8 mouse cellular contexts compared by ENCODE assay signal in the genomic region with DNA sequence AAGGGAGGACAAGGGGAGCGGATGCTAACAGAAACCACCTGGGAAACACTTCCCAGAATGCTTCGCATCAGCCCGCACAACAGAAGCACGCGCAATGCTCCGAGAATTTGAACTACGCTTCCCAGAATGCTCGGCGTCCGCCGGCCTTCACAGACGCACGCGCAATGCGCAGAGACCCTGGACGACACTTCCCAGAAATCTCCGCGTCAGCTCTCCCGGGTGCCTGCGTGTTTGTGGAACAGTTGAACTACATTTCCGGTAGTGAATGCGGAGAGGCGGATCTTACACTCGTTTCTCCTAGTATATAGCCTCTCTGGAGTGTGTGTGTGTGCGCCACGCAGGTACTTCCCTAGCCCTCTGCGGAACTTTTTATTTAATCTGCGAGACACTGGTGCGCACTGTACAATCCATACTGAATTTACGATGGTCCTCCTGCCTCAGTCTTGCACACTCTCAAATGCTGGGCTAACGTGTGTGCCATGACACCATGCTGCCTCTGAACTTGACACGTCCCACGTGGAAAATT. TPM values are rescaled to one million over a fixed set of nuclear protein-coding genes. Genes with fewer than 3 reads are reported as not detected.
A peak's percentile ranks its signal among the peaks of the same experiment; 100 is the strongest.
DNase-seq lines count a peak whose midpoint lies in the region; ATAC-seq and TF ChIP-seq lines count a peak whose summit lies in the region.

A gene (minus strand): TSS at position 100 of the 526 bp plus-strand sequence.

- no peak for TF ChIP-seq CTCF in Patski (IDR thresholded peaks at IDR 0.05)

- in situ Hi-C loops in Patski (cut with MboI; ENCODE audit: low pct_unique_long_range_greater_than_20kb) = no loop called here

- POLR2A ChIA-PET in Patski (lab: Charles Lee) = no interaction called here

- DNase-seq in Patski (ENCODE audit: low read depth, low spot score) = peak; percentile 63
- DNase-seq in cerebellum, postnatal 14 days = peak; percentile 94 to 96
- DNase-seq in frontal cortex, postnatal 14 days (ENCODE audit: low spot score in 2 of 2) = peak; percentile 93
- peak; percentile 89 to 90 for DNase-seq in layer of hippocampus, postnatal 25 days (ENCODE audit: extremely low spot score in 1 of 2, low spot score in 1 of 2)
- DNase-seq in lung, postnatal 25 days (ENCODE audit: low spot score) = peak; percentile 96
- DNase-seq in retina, embryonic 14.5 days (ENCODE audit: low spot score) = peak; percentile 96
- peak; percentile 92 for DNase-seq in thymus, postnatal 4 days

- CTCF ChIA-PET in Patski (lab: Charles Lee) = no interaction called here

- H3K9me3 ChIP-seq in hindbrain, embryonic 13.5 days = no peaks in the 10 kb centered on the region

- peak within 1 kb of the TSS; percentile 87 for H3K9ac ChIP-seq in hindbrain, embryonic 13.5 days

- H3K4me2 ChIP-seq in hindbrain, embryonic 13.5 days = peak within 1 kb of the TSS; percentile 72

- under 1% methylated on average over 33 of the region's 33 CpGs for WGBS in hindbrain, embryonic 13.5 days

- peak; percentile 92 for ATAC-seq in Patski
- ATAC-seq in hindbrain, embryonic 13.5 days (ENCODE audit: low FRiP score) = peak; percentile 96

- H3K36me3 ChIP-seq in hindbrain, embryonic 13.5 days = peaks cover 21% of the 10 kb centered on the region

- H3K27me3 ChIP-seq in Patski = peaks cover 12% of the 10 kb centered on the region
- H3K27me3 ChIP-seq in hindbrain, embryonic 13.5 days = peaks cover 10% of the 10 kb centered on the region

- H3K27ac ChIP-seq in hindbrain, embryonic 13.5 days = peak within 1 kb of the TSS; percentile 86

- H3K4me1 ChIP-seq in hindbrain, embryonic 13.5 days (replicated peaks) = peaks cover 11% of the 10 kb centered on the region

- peak within 1 kb of the TSS; percentile 56 for H3K4me3 ChIP-seq in hindbrain, embryonic 13.5 days

RNA-seq across cellular contexts. Expression of the gene that starts here (rescaled TPM):
- 8.8 TPM for polyA plus RNA-seq in Patski (2021)
- 18.5 and 20.7 TPM in 2 replicates for polyA plus RNA-seq in hindbrain, embryonic 13.5 days (2015; fragmentation: Nextera tagmentation; extraction: Ambion mirVana)
- 10 to 100 TPM; 12.5 to 15.0 TPM for total RNA-seq in layer of hippocampus, postnatal 25 days (2021)

Comparison
In these comparisons a context has a peak if more than half of its experiments do, and no peak if none do; other contexts are left out.
1. Peak in every context shown above with its lines: DNase-seq, ATAC-seq, H3K4me3 ChIP-seq and H3K27ac ChIP-seq.